Mouse (Mus musculus): Measurements from ENCODE around the gene Adam4. TPM values are rescaled to one million over a fixed set of nuclear protein-coding genes. Genes with fewer than 3 reads are reported as not detected.

The Adam4 gene
- polyA plus RNA-seq (2012) = 0.02 TPM in 1 of 2 replicates, not detected in the other

DNA sequence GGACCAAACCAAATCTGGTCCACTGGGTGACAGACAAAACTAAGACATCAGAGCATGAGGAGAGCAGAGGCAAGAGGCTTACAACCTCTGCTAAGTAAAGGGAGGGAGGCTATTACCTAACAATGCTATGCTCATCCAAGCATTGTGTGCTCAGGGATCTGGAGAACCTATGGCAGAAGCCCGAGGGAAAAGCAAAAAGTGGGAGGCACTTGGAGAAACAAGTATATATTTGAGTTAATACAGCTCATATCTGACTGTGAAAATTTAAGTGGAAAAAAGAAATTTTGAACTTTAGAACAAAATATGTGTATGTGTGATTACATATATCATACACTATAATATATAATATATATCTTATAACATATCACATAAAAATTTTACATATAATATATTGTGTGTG, at the start of gene Adam4:
Adam4 (minus strand) TSS at position 101 of the 400 bp plus-strand sequence.

GRCm38 (mm10) chr12:81379364-81379763, 42.4 kb downstream of the Adam4 start, which contains the start of gene Gm4787:
Gene Gm4787, minus strand, starts transcription at chr12:81379464.

Other genes with a start within 250 kb of the Adam4 start
- gene Slc8a3, start 88.8 kb downstream of the Adam4 start, polyA plus RNA-seq (2012) = not detected in 2 replicates
- 0.04 TPM in 1 of 2 replicates, not detected in the other for gene Gm4787, start 42.5 kb downstream of the Adam4 start, polyA plus RNA-seq (2012)
- 33.7 and 49.7 TPM in 2 replicates for gene Cox16, start 63.2 kb upstream of the Adam4 start, polyA plus RNA-seq (2012)
- gene Gm20498, start 111.0 kb upstream of the Adam4 start, polyA plus RNA-seq (2012) = 47.0 and 47.9 TPM in 2 replicates
- gene Synj2bp, start 111.0 kb upstream of the Adam4 start, polyA plus RNA-seq (2012) = 1.4 and 1.5 TPM in 2 replicates
- gene Adam21, start 146.5 kb upstream of the Adam4 start, polyA plus RNA-seq (2012) = 0.04 TPM in 1 of 2 replicates, not detected in the other
- gene Med6, start 173.1 kb upstream of the Adam4 start, polyA plus RNA-seq (2012) = 0.85 and 2.2 TPM in 2 replicates
- gene Ttc9, start 209.3 kb upstream of the Adam4 start, polyA plus RNA-seq (2012) = not detected in 2 replicates